Mouse (Mus musculus) kidney, postnatal 0 days (tissue): Measurements from ENCODE around the gene Stmn1. TPM values are rescaled to one million over a fixed set of nuclear protein-coding genes. Genes with fewer than 3 reads are reported as not detected.

Experiments
- ATAC-seq: fragments of 200-750 bp; cut with Nextera tagmentation; replicated peaks from 2 replicates; pipeline ENCODE4 v1.8.0; 2017; ENCODE audit warnings: low read depth, moderate number of reproducible peaks, moderate TSS enrichment, moderate library complexity; ENCODE audit not compliant: low FRiP score
- DNase-seq: peaks from one replicate; pipeline ENCODE4 v3.0.0-alpha.2; 2016; ENCODE audit warnings: low spot score
- H3K27ac ChIP-seq: fragments of 300-500 bp; sonication (generic); 2 replicates; pipeline ENCODE4 v1.5.1; 2014; ENCODE audit warnings: mild to moderate bottlenecking
- H3K27me3 ChIP-seq: fragments of 300-500 bp; sonication (generic); 2 replicates; pipeline ENCODE4 v1.6.1; 2014; ENCODE audit warnings: low read length, mixed read lengths; ENCODE audit not compliant: insufficient read depth
- H3K36me3 ChIP-seq: fragments of 300-500 bp; sonication (generic); 2 replicates; pipeline ENCODE4 v1.6.1; 2014; ENCODE audit warnings: low read length, mixed read lengths; ENCODE audit not compliant: insufficient read depth
- H3K4me1 ChIP-seq: fragments of 300-500 bp; sonication (generic); replicated peaks from 2 replicates; pipeline ENCODE4 v1.6.1; 2014; ENCODE audit warnings: antibody characterized with exemption, low read length, mixed read lengths; ENCODE audit not compliant: insufficient read depth
- H3K4me2 ChIP-seq: fragments of 300-500 bp; sonication (generic); 2 replicates; pipeline ENCODE4 v1.6.1; 2014; ENCODE audit warnings: mild to moderate bottlenecking, low read length, moderate library complexity, mixed read lengths
- H3K4me3 ChIP-seq: fragments of 300-500 bp; sonication (generic); replicated peaks from 2 replicates; pipeline ENCODE4 v1.5.1; 2014; ENCODE audit warnings: low read depth, low read length
- H3K9ac ChIP-seq: fragments of 300-500 bp; sonication (generic); 2 replicates; pipeline ENCODE4 v1.6.1; 2014; ENCODE audit warnings: low read depth, low read length
- H3K9me3 ChIP-seq: fragments of 300-500 bp; sonication (generic); replicated peaks from 2 replicates; pipeline ENCODE4 v1.6.1; 2016; ENCODE audit warnings: low read length, inconsistent platforms, mixed read lengths
- CTCF ChIP-seq: IDR thresholded peaks from 2 replicates; pipeline ENCODE4 v1.5.1; 2016; ENCODE audit warnings: antibody characterized with exemption, low read depth, mild to moderate bottlenecking, moderate library complexity
- WGBS: fragments of 180-500 bp; shearing (Covaris S2); extraction: QIAGEN DNeasy Blood & Tissue Kit; methylation state at CpG from one replicate; pipeline ENCODE4 v1.1.7; 2014; 5-methylcytosine and 5-hydroxymethylcytosine counted together
- polyA plus RNA-seq: library from polyadenylated mRNA; unstranded; fragments of >200 nt; fragmentation: Nextera tagmentation; extraction: Ambion mirVana; gene quantifications from 2 replicates; pipeline ENCODE4 v1.2.1, GENCODE M21; 2015

Stmn1 gene
- polyA plus RNA-seq, 1 experiment from 2014 or later, result 926 TPM

DNA sequence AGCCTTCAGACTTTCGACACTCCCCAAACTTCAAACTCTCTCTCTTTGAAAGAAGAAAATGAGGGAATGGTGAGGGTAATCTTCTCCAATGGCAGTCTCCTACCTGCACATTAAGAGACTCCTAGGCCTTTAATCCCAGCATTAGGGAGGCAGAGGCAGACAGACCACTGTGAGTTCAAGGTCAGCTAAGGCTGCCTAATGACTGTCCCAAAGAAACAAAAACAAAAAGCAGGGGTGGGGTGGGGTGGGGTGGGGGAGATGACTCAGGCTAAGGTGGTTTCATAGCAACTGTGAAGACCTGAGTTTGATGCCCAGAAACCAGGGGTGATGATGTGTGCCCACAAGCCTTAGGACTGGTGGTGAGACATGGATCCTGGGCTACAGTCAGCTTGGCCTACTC is 22.6 kb upstream of the Stmn1 start:
- no peaks in the 10 kb centered on the region for H3K36me3 ChIP-seq
- H3K4me2 ChIP-seq, result no peak overlapping the region
- no peak for ATAC-seq
- H3K27ac ChIP-seq, result no peak overlapping the region
- no peaks in the 10 kb centered on the region for H3K9me3 ChIP-seq
- DNase-seq, result no peak
- TF ChIP-seq CTCF, result no peak
- H3K4me3 ChIP-seq, result no peak overlapping the region
- no peaks in the 10 kb centered on the region; the same call in 1 of the 2 replicates for H3K27me3 ChIP-seq
- WGBS, result 47% methylated on average over 1 of the region's 1 CpGs
- H3K9ac ChIP-seq, result no peak overlapping the region
- H3K4me1 ChIP-seq, result no peaks in the 10 kb centered on the region

DNA sequence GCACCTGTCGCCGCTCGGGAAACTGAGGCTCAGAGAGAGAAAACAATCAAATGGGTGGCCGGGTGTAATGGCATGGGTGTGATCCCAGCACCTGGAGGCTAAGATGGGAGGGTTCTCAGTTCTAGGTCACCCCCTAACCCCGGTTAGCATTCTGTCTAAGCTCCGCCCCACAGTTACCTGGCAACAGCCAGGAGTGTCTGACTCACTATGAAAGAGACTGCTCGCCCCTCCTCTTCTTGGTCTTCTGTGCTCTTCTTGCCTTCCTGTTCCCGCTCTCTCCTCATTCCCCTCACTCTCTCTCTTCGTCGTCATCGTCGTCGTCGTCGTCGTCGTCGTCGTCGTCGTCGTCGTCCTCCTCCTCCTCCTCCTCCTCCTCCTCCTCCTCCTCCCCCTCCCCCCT is 20.2 kb upstream of the Stmn1 start:
- no peak for DNase-seq
- Histone ChIP-seq H3K4me1 (0 out of 2 replicates have a peak, but pooled peaks cover 3% of the 10 kb centered on the region), H3K27me3 (no peaks in the 10 kb centered on the region; the same call in 1 of the 2 replicates), H3K4me2 (no peak overlapping the region), H3K36me3 (no peaks in the 10 kb centered on the region), H3K4me3 (no peak overlapping the region), H3K27ac (no peak overlapping the region), H3K9ac (no peak overlapping the region), H3K9me3 (no peaks in the 10 kb centered on the region)
- WGBS, result 50% methylated on average over 23 of the region's 23 CpGs
- no peak for ATAC-seq
- no peak for TF ChIP-seq CTCF

DNA sequence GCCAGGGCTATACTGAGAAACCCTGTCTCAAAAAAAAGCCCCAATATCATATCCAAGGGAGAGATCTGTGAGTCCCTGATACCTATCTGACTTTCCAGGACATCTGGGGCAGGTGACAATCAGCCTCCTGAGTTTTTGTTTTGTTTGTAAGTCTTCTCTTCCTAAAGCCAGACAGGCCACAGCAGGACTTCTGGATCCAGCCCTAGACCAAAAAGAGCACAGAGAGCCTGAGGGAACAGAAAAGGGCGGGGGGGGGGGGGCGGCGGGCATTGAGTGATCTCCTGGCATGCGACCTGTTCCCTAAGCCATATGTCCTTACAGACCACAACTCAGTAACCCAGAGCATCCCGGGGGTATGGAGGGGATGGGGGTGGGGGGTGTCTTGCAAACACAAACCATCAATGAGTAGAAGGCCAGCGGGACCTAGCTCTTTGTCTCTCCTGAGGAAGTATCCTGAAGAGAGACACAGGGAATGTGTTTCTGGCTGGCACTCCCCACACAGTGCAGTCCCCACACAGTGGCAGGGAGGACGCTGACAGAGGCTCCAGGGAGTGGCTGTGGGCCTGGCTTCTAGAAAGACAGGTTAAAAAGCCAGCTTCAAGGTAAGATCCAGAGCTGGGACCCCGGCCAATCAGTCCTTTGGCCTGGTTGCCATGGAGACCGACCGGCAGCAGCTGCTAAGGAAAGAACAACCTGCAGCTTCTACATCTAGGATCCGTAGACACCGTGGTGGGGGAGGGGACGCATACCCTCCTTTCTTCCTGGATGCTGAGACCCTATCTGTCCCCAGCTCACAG is 18.3 kb upstream of the Stmn1 start:
- H3K4me2 ChIP-seq, result no peak overlapping the region
- H3K27ac ChIP-seq, result no peak overlapping the region
- no peak overlapping the region for H3K9ac ChIP-seq
- peaks cover 6% of the 10 kb centered on the region; the same call in 1 of the 2 replicates for H3K27me3 ChIP-seq
- 53% methylated on average over 13 of the region's 13 CpGs for WGBS
- DNase-seq, result no peak
- H3K4me1 ChIP-seq, result 0 out of 2 replicates have a peak, but pooled peaks cover 3% of the 10 kb centered on the region
- ATAC-seq, result no peak
- no peak overlapping the region for H3K4me3 ChIP-seq
- TF ChIP-seq CTCF, result no peak
- no peaks in the 10 kb centered on the region for H3K9me3 ChIP-seq
- H3K36me3 ChIP-seq, result no peaks in the 10 kb centered on the region

DNA sequence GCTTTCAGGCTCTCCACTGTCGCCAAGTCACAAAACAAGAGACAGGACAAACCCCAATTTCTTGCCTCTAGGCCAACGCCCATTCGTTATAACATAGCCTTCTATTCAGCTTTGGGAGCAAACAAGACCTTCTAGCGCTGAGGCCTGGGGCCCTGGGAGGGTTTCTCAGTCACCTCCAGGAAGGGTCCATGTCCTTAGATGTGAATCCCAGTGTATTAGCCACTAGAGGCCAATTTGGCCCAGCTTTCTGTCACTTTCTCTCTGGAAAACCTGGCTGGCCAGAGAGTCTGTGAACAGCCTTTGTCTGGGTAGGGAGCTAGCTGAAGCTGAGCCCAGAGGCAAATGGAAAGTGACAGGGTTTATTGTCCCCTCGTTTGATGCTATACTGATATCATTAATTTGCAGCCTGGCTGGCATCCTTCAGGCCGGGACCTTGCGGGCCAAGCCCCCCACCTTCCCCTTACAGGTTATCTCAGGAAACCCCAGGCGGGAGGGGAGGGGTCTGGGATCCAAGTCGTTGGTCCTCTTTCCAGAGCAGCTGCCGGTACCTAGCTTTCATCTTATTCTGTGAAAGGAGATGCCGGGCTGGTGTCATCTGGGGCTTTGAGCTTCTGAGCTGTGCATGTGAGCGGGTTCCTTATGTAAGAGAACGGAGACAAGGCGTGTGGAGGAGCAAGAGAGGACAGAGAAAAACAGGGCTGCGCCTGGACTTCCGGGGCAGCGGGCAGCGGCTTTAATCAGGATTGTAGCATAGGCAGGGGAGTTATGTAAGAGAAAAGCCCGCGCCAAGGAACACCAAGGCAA is 17.5 kb upstream of the Stmn1 start:
- no peak for ATAC-seq
- no peak for TF ChIP-seq CTCF
- H3K27me3 ChIP-seq, result peaks cover 6% of the 10 kb centered on the region; the same call in 1 of the 2 replicates
- peak; percentile 28 for DNase-seq
- no peak overlapping the region for H3K4me3 ChIP-seq
- WGBS, result 24% methylated on average over 20 of the region's 20 CpGs
- H3K4me1 ChIP-seq, result 0 out of 2 replicates have a peak, but pooled peaks cover 3% of the 10 kb centered on the region
- no peaks in the 10 kb centered on the region for H3K9me3 ChIP-seq
- H3K9ac ChIP-seq, result no peak overlapping the region
- H3K36me3 ChIP-seq, result no peaks in the 10 kb centered on the region
- peak overlapping the region; percentile 35 for H3K4me2 ChIP-seq
- no peak overlapping the region for H3K27ac ChIP-seq

DNA sequence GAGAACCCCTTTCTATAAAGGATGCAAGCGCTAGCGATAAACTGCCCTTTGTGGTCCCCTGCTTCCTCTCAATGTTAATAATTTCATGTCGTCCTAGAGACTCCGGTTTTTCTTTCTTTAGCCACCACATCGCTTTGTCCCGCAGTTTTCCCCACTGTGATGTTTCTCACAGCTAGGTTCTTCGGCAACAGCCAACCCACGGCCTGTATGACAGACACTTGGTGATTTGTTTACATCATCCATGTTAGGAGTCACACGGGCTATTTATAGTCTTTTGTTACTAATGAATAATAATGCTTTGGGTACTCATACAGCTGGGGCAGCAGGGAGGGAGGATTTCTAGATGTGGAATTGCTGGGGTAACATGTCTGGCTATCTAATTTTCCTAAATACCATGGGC is 16.6 kb upstream of the Stmn1 start:
- Histone ChIP-seq H3K4me3 (no peak overlapping the region), H3K4me2 (no peak overlapping the region), H3K27ac (no peak overlapping the region), H3K9ac (no peak overlapping the region), H3K36me3 (no peaks in the 10 kb centered on the region), H3K9me3 (no peaks in the 10 kb centered on the region), H3K27me3 (peaks cover 6% of the 10 kb centered on the region; the same call in 1 of the 2 replicates), H3K4me1 (0 out of 2 replicates have a peak, but pooled peaks cover 3% of the 10 kb centered on the region)
- WGBS, result 66% methylated on average over 9 of the region's 9 CpGs
- no peak for ATAC-seq
- no peak for TF ChIP-seq CTCF
- DNase-seq, result no peak

DNA sequence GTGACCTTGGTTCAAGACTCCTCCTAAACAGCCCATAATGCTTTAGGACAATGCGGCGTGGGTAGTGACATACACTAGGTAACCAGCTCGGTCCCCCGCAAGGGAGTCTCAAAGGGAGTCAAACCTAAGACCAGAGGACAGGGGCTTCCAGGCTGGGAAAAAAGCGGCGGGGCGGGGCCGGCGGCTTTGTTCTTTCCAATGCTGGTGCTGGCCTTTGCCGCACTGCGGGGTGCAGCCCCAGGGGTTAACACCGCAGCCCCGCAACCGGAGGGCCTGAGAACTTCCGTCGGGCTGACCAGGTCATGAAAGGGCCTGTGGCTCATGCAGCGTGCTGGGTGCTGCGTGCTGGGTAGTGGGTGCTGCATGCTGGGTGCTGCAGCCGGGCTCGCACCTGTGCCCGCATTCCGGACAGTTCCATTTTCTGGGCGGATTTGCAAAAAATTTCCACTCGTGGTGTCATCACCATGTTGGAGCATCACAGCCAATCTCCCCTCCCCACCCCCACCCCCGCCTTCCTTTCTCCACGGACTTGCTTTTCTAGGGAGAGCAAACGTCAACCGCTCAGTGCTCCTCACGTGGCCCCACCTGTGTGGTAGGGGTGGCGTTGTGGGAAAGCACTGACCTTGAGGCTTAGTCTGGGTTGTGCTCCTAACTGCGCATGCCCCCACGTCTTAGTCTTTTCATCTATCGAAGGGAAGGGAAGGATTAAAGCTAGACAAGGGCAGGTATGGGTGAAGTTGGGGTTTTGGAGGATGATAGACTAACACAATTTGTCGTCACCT is 14.3 kb upstream of the Stmn1 start:
- no peaks in the 10 kb centered on the region for H3K9me3 ChIP-seq
- no peak for TF ChIP-seq CTCF
- WGBS, result 36% methylated on average over 34 of the region's 34 CpGs
- no peaks in the 10 kb centered on the region for H3K36me3 ChIP-seq
- no peak overlapping the region for H3K27ac ChIP-seq
- 0 out of 2 replicates have a peak, but pooled peaks cover 3% of the 10 kb centered on the region for H3K4me1 ChIP-seq
- no peak overlapping the region for H3K4me3 ChIP-seq
- no peak for ATAC-seq
- H3K9ac ChIP-seq, result no peak overlapping the region
- no peak for DNase-seq
- H3K27me3 ChIP-seq, result peaks cover 6% of the 10 kb centered on the region; the same call in 1 of the 2 replicates
- H3K4me2 ChIP-seq, result no peak overlapping the region
